Mouse (Mus musculus) yolk sac, embryonic 10.5 days (tissue): ENCODE results near the gene Myo15b.
"Not testable (repeated sequence)": the region's sequence is repeated elsewhere in the genome, so short reads cannot be mapped to it uniquely, and the experiment has no call there.

ENCODE experiments used
- DNase-seq: peaks from one replicate; pipeline ENCODE4 v3.0.0-alpha.2; 2017; ENCODE audit warnings: low spot score

Myo15b gene

GRCm38 (mm10) chr11:115831518-115831917 lies 26.7 kb upstream of the Myo15b start:
- peak; percentile 75 for DNase-seq

GRCm38 (mm10) chr11:115832064-115832463 lies 26.1 kb upstream of the Myo15b start:
- DNase-seq, result peak; percentile 65

GRCm38 (mm10) chr11:115832523-115832922 lies 25.7 kb upstream of the Myo15b start:
- DNase-seq, result peak; percentile 92

DNA sequence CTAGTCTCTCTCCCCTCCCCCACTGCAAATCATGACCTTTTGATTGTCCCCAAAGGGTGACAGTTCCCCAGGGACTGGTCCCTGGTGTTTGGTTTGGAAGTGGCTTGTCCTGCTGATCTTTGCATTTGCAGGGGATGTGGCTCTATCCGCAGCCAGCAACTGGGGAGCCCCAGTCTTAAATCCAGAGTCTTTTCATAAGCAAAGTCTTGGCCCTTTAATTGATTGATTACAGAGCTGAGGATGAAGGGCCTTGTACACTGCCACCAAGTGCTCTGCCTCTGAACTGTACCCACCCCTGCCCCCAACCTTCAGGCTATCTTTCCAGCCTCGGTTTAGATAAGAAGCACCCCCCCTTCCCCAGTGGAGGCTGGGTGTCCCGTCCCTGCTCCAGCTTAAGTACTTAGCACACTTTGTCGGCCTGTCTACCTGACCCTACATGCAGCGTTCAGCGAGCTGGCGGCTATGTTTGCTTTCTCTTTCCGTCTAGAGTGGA lies 25.1 kb upstream of the Myo15b start:
- DNase-seq, result peak; percentile 76

DNA sequence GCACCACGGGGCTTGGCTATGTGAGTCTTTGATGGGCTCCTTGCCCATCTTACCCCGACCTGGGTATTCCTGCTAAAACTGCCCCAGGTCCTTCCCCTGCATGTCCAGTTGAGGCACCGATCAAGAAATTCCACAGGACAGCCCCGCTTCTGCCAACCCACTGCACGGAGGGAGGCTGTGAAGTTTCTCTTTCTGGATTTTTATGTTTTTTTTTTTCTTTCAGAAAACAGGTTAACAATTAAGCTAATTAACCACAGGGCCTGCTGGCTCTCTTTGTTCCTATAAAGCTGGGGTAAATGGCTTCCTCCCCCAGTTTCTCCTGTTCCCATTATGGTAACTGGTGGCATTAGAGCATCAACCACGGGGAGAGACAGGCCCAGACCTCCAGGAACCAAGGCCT lies 24.2 kb upstream of the Myo15b start:
- DNase-seq, result no peak

- no peak for DNase-seq
Measured at GRCm38 (mm10) chr11:115836656-115837395, 21.4 kb upstream of the Myo15b start.

- DNase-seq, result no peak
Measured at GRCm38 (mm10) chr11:115837606-115838345, 20.4 kb upstream of the Myo15b start.

DNA sequence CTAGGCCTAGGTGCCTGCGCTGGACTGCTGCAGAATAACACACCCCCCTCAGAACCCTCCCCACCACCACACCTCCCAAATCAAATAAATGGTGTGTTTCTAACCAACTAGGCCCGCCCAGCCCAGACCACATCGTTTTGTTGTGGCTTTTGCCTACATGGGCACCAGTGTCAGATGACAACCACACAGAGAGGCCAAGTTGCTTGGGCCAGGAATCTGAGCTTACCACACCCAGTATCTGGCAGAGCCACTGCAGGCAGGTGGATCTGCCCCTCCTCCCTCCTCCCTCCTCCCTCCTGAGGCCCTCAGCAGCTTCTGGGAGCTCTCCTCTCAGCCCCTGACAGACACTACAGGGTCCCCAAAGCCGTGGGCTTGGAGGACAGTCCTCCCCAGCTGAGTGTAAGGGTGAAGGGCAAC lies 19.3 kb upstream of the Myo15b start:
- peak; percentile 47 for DNase-seq

DNA sequence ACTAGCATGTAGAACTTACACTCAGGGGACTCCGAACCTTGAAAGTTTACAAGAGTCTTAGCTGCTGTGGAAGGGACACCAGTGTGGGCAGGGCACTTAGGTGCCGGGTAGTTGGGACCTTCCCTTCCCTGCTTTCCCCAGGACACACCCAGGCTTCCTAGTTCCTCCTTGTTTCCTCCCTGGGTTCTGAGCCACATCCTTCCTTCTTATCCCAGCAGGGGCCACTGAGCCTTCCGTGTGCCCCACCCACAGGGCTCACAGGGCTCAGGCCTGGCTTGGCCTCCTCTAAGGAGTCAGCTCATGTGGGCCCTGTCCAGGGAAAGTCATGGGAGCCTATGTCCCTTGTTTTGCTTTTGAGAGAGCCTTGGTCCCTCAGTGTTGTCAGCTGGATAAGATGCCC lies 18.5 kb upstream of the Myo15b start:
- DNase-seq, result no peak

- DNase-seq, result no peak
Measured at GRCm38 (mm10) chr11:115841044-115841443, 17.2 kb upstream of the Myo15b start.

GRCm38 (mm10) chr11:115841961-115842550 lies 16.1 kb upstream of the Myo15b start:
- peak; percentile 91 for DNase-seq

DNA sequence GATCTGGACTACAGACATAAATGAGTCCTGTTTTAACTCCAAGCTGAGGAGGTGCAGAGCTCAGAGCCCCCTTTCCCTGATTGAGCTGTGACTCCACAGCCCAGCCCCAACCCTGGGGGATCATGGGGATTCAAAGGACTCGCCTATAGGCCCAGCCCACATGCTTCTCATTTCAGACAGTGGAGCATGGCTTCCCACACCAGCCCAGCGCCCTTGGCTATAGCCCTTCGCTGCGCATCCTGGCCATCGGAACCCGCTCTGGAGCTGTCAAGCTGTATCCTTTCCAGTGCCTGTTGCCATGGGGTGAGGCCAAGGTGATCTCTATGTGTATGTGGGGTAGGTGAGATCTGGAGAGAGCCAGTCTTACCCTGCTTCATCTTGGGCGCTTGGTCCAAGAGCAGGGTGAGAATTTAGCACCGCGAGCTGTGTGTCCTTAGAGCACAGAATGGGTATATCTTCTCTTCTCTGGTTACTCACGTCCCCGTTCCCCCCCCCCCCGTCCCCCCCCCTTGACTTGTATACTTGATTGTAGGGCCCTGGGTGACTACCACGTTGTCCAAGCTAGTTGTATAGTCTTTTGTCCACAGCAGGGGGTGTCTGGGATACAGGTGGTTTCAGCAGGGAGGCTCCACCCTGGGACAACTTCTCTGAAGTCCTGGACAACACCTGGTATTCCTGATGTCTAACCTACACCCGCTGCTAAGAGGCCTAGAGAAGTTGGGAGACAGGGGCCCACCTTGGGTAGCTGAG lies 14.9 kb upstream of the Myo15b start:
- DNase-seq, result no peak

- no peak for DNase-seq
Measured at GRCm38 (mm10) chr11:115843891-115844239, 14.3 kb upstream of the Myo15b start.

DNA sequence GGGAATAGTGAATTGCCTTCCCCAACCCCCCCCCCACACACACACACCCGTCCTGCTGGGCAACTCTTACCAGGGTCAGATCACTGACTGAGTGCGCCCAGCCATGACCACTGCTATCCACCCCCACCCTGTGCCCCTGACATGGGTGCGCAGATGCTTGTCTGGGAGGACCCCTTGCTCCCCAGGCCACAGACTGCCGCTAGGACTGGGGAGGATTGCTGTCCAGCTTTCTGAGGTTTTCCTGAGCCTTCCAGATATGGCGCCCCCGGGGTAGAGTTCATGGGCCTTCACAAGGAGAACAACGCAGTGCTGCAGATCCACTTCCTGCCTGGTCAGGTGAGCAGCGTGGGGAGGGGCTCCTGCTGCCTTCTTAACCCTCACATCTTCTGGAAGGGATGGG lies 14.0 kb upstream of the Myo15b start:
- no peak for DNase-seq

DNA sequence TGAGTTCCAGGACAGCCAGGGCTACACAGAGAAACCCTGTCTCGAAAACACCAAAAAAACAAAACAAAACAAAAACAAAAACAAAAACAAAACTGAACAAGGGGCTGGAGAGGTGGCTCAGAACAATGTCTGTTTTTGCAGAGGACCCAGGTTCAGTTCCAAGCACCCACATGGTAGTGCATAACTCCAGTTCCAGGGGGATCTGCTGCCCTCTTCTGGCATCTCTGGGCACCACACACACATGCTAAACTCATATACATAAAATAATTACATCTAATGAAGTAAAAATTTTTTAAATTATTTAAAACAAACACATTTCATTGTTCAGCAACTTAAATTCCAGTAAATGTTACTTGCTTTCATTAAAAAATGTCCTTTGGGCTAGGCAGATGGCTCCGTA lies 12.4 kb upstream of the Myo15b start:
- no peak for DNase-seq

DNA sequence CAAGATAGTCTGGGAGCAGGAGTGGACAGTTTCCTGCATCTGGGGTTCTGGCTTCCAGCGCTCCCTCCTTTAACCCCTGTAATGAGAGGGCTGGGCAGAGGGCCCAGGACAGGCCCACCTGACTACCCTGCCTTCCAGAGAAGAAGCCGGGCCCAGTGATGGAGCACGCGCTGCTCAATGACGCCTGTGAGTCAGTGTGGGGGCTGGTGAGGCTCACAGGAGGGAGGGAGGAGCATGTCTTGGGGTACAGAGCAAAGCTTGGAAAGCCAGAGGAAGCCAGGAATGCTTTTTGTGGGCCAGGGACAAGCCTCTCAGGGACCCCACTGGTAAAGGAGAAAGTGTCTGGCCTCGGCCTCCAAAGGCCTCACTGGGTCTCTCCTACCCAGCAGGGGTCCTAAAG lies 3.5 kb upstream of the Myo15b start:
- no peak for DNase-seq

DNA sequence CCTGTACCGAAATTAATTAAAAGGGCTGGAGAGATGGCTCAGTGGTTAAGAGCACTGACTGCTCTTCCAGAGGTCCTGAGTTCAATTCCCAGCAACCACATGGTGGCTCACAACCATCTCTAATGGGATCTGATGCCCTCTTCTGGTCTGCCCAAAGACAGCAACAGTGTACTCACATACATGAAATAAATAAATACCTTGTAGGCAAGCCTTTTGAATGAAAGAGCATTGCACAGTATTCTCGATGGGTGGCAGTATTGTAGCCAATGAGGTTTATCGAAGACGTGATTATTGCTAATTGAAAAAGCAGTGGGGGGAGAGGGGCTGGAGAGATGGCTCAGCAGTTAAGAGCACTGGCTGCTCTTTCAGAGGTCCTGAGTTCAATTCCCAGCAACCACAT lies 1.1 kb upstream of the Myo15b start:
- DNase-seq, result not testable (repeated sequence)

GRCm38 (mm10) chr11:115857936-115858335 lies 270 bp upstream of the Myo15b start:
- DNase-seq, result no peak

- DNase-seq, result peak; percentile 78
Measured at GRCm38 (mm10) chr11:115859143-115859945, 1.1 kb downstream of the Myo15b start.

DNA sequence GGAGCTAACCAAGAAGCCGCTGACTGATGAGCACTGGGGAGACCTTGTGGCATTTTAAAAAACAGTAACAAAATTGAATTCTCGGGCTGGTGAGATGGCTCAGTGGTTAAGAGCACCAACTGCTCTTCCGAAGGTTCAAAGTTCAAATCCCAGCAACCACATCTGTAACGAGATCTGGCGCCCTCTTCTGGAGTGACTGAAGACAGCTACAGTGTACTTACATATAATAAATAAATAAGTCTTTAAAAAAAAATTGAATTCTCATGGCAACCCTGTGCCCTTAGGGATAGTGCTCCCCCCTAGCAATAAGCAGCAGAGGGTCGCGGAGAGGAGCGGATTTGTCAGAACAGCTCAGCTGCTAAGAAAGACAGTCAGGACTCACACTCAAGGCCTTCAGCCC lies 5.7 kb downstream of the Myo15b start:
- no peak for DNase-seq

- DNase-seq, result no peak
Measured at GRCm38 (mm10) chr11:115869393-115869792, 11.2 kb downstream of the Myo15b start.
